Comparison of ENCODE assay signal across 8 mouse cellular contexts in genomic region chr17:70755039-70755668, GRCm38 (mm10).
DNase-seq lines count a peak whose midpoint lies in the region; ATAC-seq and TF ChIP-seq lines count a peak whose summit lies in the region.

No protein-coding gene starts in this region.

- peaks cover 22% of the 10 kb centered on the region for H3K4me1 ChIP-seq in forebrain, embryonic 13.5 days
- H3K4me1 ChIP-seq in liver, postnatal 0 days (ENCODE audit: insufficient read depth): peaks cover 19% of the 10 kb centered on the region
- peaks cover 35% of the 10 kb centered on the region for H3K4me1 ChIP-seq in neural tube, embryonic 13.5 days (replicated peaks)

- peak; percentile 96 for TF ChIP-seq CTCF in liver, postnatal 0 days (IDR thresholded peaks at IDR 0.05; ENCODE audit: low read depth)

- peak; percentile 47 to 64 for DNase-seq in CD8-positive naive resting alpha-beta T cell, adult 2 months (ENCODE audit: low read depth in 2 of 2, low spot score in 2 of 2)
- DNase-seq in c-Kit-positive CD71-negative TER-119-negative erythroid progenitor cells, embryonic 14.5 days (ENCODE audit: low read depth): peak; percentile 65
- DNase-seq in heart, postnatal 14 days: peak; percentile 91 to 96
- peak; percentile 80 for DNase-seq in large intestine, adult 2 months (ENCODE audit: low read depth, low spot score)
- DNase-seq in liver, postnatal 0 days: peak; percentile 87
- peak; percentile 49 for DNase-seq in telencephalon, adult 2 months (ENCODE audit: low read depth, low spot score)

- 0 out of 2 replicates have a peak overlapping the region, but pooled peaks have one; percentile 7 for H3K27ac ChIP-seq in forebrain, embryonic 13.5 days
- 0 out of 2 replicates have a peak overlapping the region, but pooled peaks have one; percentile 40 for H3K27ac ChIP-seq in liver, postnatal 0 days (ENCODE audit: low read depth)
- peak overlapping the region; percentile 81 for H3K27ac ChIP-seq in neural tube, embryonic 13.5 days (replicated peaks)

- H3K9ac ChIP-seq in forebrain, embryonic 13.5 days: peak overlapping the region; percentile 53
- peak overlapping the region; percentile 55; the same call in 1 of the 2 replicates for H3K9ac ChIP-seq in liver, postnatal 0 days (replicated peaks)
- H3K9ac ChIP-seq in neural tube, embryonic 13.5 days: peak overlapping the region; percentile 53

- H3K4me3 ChIP-seq in forebrain, embryonic 13.5 days: peak overlapping the region; percentile 34
- peak overlapping the region; percentile 43 for H3K4me3 ChIP-seq in liver, postnatal 0 days (ENCODE audit: low read depth, low read length)
- H3K4me3 ChIP-seq in neural tube, embryonic 13.5 days: peak overlapping the region; percentile 28

- peak; percentile 68 for ATAC-seq in forebrain, embryonic 13.5 days
- peak; percentile 62 for ATAC-seq in liver, postnatal 0 days
- ATAC-seq in neural tube, embryonic 13.5 days (ENCODE audit: low read depth): peak; percentile 66

- no peak for TF ChIP-seq EP300 in liver, postnatal 0 days (IDR thresholded peaks at IDR 0.05; ENCODE audit: low read depth)

- intact Hi-C loops in heart, postnatal 14 days (cut with DNase I): loop anchor here (1.0 to 10.0 kb wide), 4 partner anchors 16 to 430 kb away; partner anchors contain the start of genes Lpin2 and Tgif1

- under 1% methylated on average over 22 of the region's 22 CpGs for WGBS in forebrain, embryonic 13.5 days
- WGBS in large intestine, adult 2 months: under 1% methylated on average over 22 of the region's 22 CpGs
- 1% methylated on average over 22 of the region's 22 CpGs for WGBS in liver, postnatal 0 days (ENCODE audit: insufficient replicate concordance)
- WGBS in neural tube, embryonic 13.5 days: under 1% methylated on average over 22 of the region's 22 CpGs

- no peaks in the 10 kb centered on the region for H3K36me3 ChIP-seq in forebrain, embryonic 13.5 days (ENCODE audit: poor library complexity, severe bottlenecking)
- H3K36me3 ChIP-seq in liver, postnatal 0 days (replicated peaks; ENCODE audit: insufficient read depth, low read length): no peaks in the 10 kb centered on the region
- H3K36me3 ChIP-seq in neural tube, embryonic 13.5 days: no peaks in the 10 kb centered on the region

- peaks cover 18% of the 10 kb centered on the region for H3K27me3 ChIP-seq in forebrain, embryonic 13.5 days
- H3K27me3 ChIP-seq in liver, postnatal 0 days (ENCODE audit: insufficient read depth, low read length): no peaks in the 10 kb centered on the region
- peaks cover 15% of the 10 kb centered on the region; the same call in 1 of the 2 replicates for H3K27me3 ChIP-seq in neural tube, embryonic 13.5 days

- no peaks in the 10 kb centered on the region for H3K9me3 ChIP-seq in forebrain, embryonic 13.5 days (replicated peaks)
- H3K9me3 ChIP-seq in liver, postnatal 0 days (ENCODE audit: low read length): no peaks in the 10 kb centered on the region
- H3K9me3 ChIP-seq in neural tube, embryonic 13.5 days: no peaks in the 10 kb centered on the region

- peak overlapping the region; percentile 60 for H3K4me2 ChIP-seq in forebrain, embryonic 13.5 days
- H3K4me2 ChIP-seq in liver, postnatal 0 days (ENCODE audit: low read depth, low read length): peak overlapping the region; percentile 81
- H3K4me2 ChIP-seq in neural tube, embryonic 13.5 days: peak overlapping the region; percentile 58

Comparison
In these comparisons a context has a peak if more than half of its experiments do, and no peak if none do; other contexts are left out.
1. Peak in every context shown above with its lines: DNase-seq, ATAC-seq, H3K4me3 ChIP-seq and H3K27ac ChIP-seq.
2. H3K27ac ChIP-seq: peak in every context shown above with its lines; median percentile 81 in neural tube, embryonic 13.5 days; 40 in liver, postnatal 0 days; 7 in forebrain, embryonic 13.5 days.